Mouse (Mus musculus): ENCODE data around the gene Elovl6. TPM values are rescaled to one million over a fixed set of nuclear protein-coding genes. Genes with fewer than 3 reads are reported as not detected.

Gene Elovl6
- polyA plus RNA-seq, 1 experiment from 2014 or later: 39.9 TPM

- no peak overlapping the region for H3K4me3 ChIP-seq (ENCODE audit: low read depth, low read length)
- no peaks in the 10 kb centered on the region for H3K4me1 ChIP-seq (replicated peaks; ENCODE audit: control insufficient read depth, insufficient read depth, low read length)
- no peak overlapping the region for H3K9ac ChIP-seq (ENCODE audit: low read length)
- H3K27ac ChIP-seq (ENCODE audit: low read depth, low read length): no peak overlapping the region
- WGBS: 98% methylated on average over 5 of the region's 5 CpGs
- no peak for DNase-seq (ENCODE audit: low spot score)
- H3K9me3 ChIP-seq (ENCODE audit: control insufficient read depth, low read length): no peaks in the 10 kb centered on the region
- H3K36me3 ChIP-seq (ENCODE audit: control insufficient read depth, insufficient read depth, low read length): no peaks in the 10 kb centered on the region
- H3K27me3 ChIP-seq (ENCODE audit: control insufficient read depth, insufficient read depth, low read length): no peaks in the 10 kb centered on the region
- no peak for ATAC-seq (replicated peaks; ENCODE audit: low FRiP score)
- H3K4me2 ChIP-seq (ENCODE audit: low read depth, low read length, severe bottlenecking): no peak overlapping the region
Measured at GRCm38 (mm10) chr3:129622705-129623104, 90.5 kb downstream of the Elovl6 start.

- H3K9me3 ChIP-seq (ENCODE audit: control insufficient read depth, low read length): no peaks in the 10 kb centered on the region
- H3K9ac ChIP-seq (ENCODE audit: low read length): no peak overlapping the region
- WGBS: 95% methylated on average over 10 of the region's 10 CpGs
- no peak for DNase-seq (ENCODE audit: low spot score)
- no peak for ATAC-seq (replicated peaks; ENCODE audit: low FRiP score)
- H3K4me1 ChIP-seq (replicated peaks; ENCODE audit: control insufficient read depth, insufficient read depth, low read length): no peaks in the 10 kb centered on the region
- H3K36me3 ChIP-seq (ENCODE audit: control insufficient read depth, insufficient read depth, low read length): no peaks in the 10 kb centered on the region
- no peaks in the 10 kb centered on the region for H3K27me3 ChIP-seq (ENCODE audit: control insufficient read depth, insufficient read depth, low read length)
- H3K27ac ChIP-seq (ENCODE audit: low read depth, low read length): no peak overlapping the region
- H3K4me2 ChIP-seq (ENCODE audit: low read depth, low read length, severe bottlenecking): no peak overlapping the region
- H3K4me3 ChIP-seq (ENCODE audit: low read depth, low read length): no peak overlapping the region
Measured at GRCm38 (mm10) chr3:129624193-129624805, 92.1 kb downstream of the Elovl6 start.

GRCm38 (mm10) chr3:129627281-129627680, 95.1 kb downstream of the Elovl6 start:
- H3K9ac ChIP-seq (ENCODE audit: low read length): no peak overlapping the region
- no peak overlapping the region for H3K4me2 ChIP-seq (ENCODE audit: low read depth, low read length, severe bottlenecking)
- ATAC-seq (replicated peaks; ENCODE audit: low FRiP score) (no peak), DNase-seq (ENCODE audit: low spot score) (no peak)
- no peaks in the 10 kb centered on the region; the same call in 1 of the 2 replicates for H3K36me3 ChIP-seq (ENCODE audit: control insufficient read depth, insufficient read depth, low read length)
- no peak overlapping the region for H3K27ac ChIP-seq (ENCODE audit: low read depth, low read length)
- WGBS: 94% methylated on average over 4 of the region's 4 CpGs
- no peaks in the 10 kb centered on the region for H3K27me3 ChIP-seq (ENCODE audit: control insufficient read depth, insufficient read depth, low read length)
- no peaks in the 10 kb centered on the region for H3K4me1 ChIP-seq (replicated peaks; ENCODE audit: control insufficient read depth, insufficient read depth, low read length)
- H3K9me3 ChIP-seq (ENCODE audit: control insufficient read depth, low read length): no peaks in the 10 kb centered on the region
- no peak overlapping the region for H3K4me3 ChIP-seq (ENCODE audit: low read depth, low read length)

GRCm38 (mm10) chr3:129631018-129631417, 98.9 kb downstream of the Elovl6 start:
- Histone ChIP-seq H3K27ac (ENCODE audit: low read depth, low read length) (no peak overlapping the region), H3K9ac (ENCODE audit: low read length) (no peak overlapping the region), H3K4me3 (ENCODE audit: low read depth, low read length) (no peak overlapping the region), H3K9me3 (ENCODE audit: control insufficient read depth, low read length) (no peaks in the 10 kb centered on the region), H3K27me3 (ENCODE audit: control insufficient read depth, insufficient read depth, low read length) (no peaks in the 10 kb centered on the region), H3K4me1 (replicated peaks; ENCODE audit: control insufficient read depth, insufficient read depth, low read length) (no peaks in the 10 kb centered on the region), H3K4me2 (ENCODE audit: low read depth, low read length, severe bottlenecking) (no peak overlapping the region), H3K36me3 (ENCODE audit: control insufficient read depth, insufficient read depth, low read length) (no peaks in the 10 kb centered on the region; the same call in 1 of the 2 replicates)
- WGBS: 78% methylated on average over 1 of the region's 1 CpGs
- DNase-seq (ENCODE audit: low spot score) (no peak), ATAC-seq (replicated peaks; ENCODE audit: low FRiP score) (no peak)

- WGBS: 95% methylated on average over 5 of the region's 5 CpGs
- H3K4me1 ChIP-seq (replicated peaks; ENCODE audit: control insufficient read depth, insufficient read depth, low read length): no peaks in the 10 kb centered on the region
- H3K27me3 ChIP-seq (ENCODE audit: control insufficient read depth, insufficient read depth, low read length): no peaks in the 10 kb centered on the region
- H3K4me3 ChIP-seq (ENCODE audit: low read depth, low read length): no peak overlapping the region
- H3K9me3 ChIP-seq (ENCODE audit: control insufficient read depth, low read length): no peaks in the 10 kb centered on the region
- no peak overlapping the region for H3K9ac ChIP-seq (ENCODE audit: low read length)
- H3K4me2 ChIP-seq (ENCODE audit: low read depth, low read length, severe bottlenecking): no peak overlapping the region
- DNase-seq (ENCODE audit: low spot score) (no peak), ATAC-seq (replicated peaks; ENCODE audit: low FRiP score) (no peak)
- no peak overlapping the region for H3K27ac ChIP-seq (ENCODE audit: low read depth, low read length)
- no peaks in the 10 kb centered on the region; the same call in 1 of the 2 replicates for H3K36me3 ChIP-seq (ENCODE audit: control insufficient read depth, insufficient read depth, low read length)
Measured at GRCm38 (mm10) chr3:129631857-129632256, 99.7 kb downstream of the Elovl6 start.

- ATAC-seq (replicated peaks; ENCODE audit: low FRiP score): no peak
- H3K36me3 ChIP-seq (ENCODE audit: control insufficient read depth, insufficient read depth, low read length): no peaks in the 10 kb centered on the region; the same call in 1 of the 2 replicates
Measured at GRCm38 (mm10) chr3:129633518-129633917, 101.4 kb downstream of the Elovl6 start.

GRCm38 (mm10) chr3:129634260-129634901, 102.2 kb downstream of the Elovl6 start:
- no peak overlapping the region for H3K4me2 ChIP-seq (ENCODE audit: low read depth, low read length, severe bottlenecking)
- H3K27ac ChIP-seq (ENCODE audit: low read depth, low read length): no peak overlapping the region
- no peaks in the 10 kb centered on the region for H3K4me1 ChIP-seq (replicated peaks; ENCODE audit: control insufficient read depth, insufficient read depth, low read length)
- no peaks in the 10 kb centered on the region; the same call in 1 of the 2 replicates for H3K36me3 ChIP-seq (ENCODE audit: control insufficient read depth, insufficient read depth, low read length)
- 89% methylated on average over 11 of the region's 11 CpGs for WGBS
- no peaks in the 10 kb centered on the region for H3K27me3 ChIP-seq (ENCODE audit: control insufficient read depth, insufficient read depth, low read length)
- no peak for DNase-seq (ENCODE audit: low spot score)
- H3K9me3 ChIP-seq (ENCODE audit: control insufficient read depth, low read length): no peaks in the 10 kb centered on the region
- no peak overlapping the region for H3K9ac ChIP-seq (ENCODE audit: low read length)
- no peak; the same call in 1 of the 2 replicates for ATAC-seq (replicated peaks; ENCODE audit: low FRiP score)
- H3K4me3 ChIP-seq (ENCODE audit: low read depth, low read length): no peak overlapping the region

More at GRCm38 (mm10) chr3:129633518-129633917, 101.4 kb downstream of the Elovl6 start:
- H3K4me3 ChIP-seq (ENCODE audit: low read depth, low read length): no peak overlapping the region
- H3K9me3 ChIP-seq (ENCODE audit: control insufficient read depth, low read length): no peaks in the 10 kb centered on the region
- 76% methylated on average over 8 of the region's 8 CpGs for WGBS
- DNase-seq (ENCODE audit: low spot score): no peak
- no peak overlapping the region for H3K4me2 ChIP-seq (ENCODE audit: low read depth, low read length, severe bottlenecking)
- H3K4me1 ChIP-seq (replicated peaks; ENCODE audit: control insufficient read depth, insufficient read depth, low read length): no peaks in the 10 kb centered on the region
- H3K27me3 ChIP-seq (ENCODE audit: control insufficient read depth, insufficient read depth, low read length): no peaks in the 10 kb centered on the region
- H3K9ac ChIP-seq (ENCODE audit: low read length): no peak overlapping the region
- no peak overlapping the region for H3K27ac ChIP-seq (ENCODE audit: low read depth, low read length)

- Histone ChIP-seq H3K4me1 (replicated peaks; ENCODE audit: control insufficient read depth, insufficient read depth, low read length) (peaks cover 3% of the 10 kb centered on the region), H3K9me3 (ENCODE audit: control insufficient read depth, low read length) (no peaks in the 10 kb centered on the region), H3K4me3 (ENCODE audit: low read depth, low read length) (no peak overlapping the region), H3K4me2 (ENCODE audit: low read depth, low read length, severe bottlenecking) (no peak overlapping the region), H3K27ac (ENCODE audit: low read depth, low read length) (no peak overlapping the region), H3K27me3 (ENCODE audit: control insufficient read depth, insufficient read depth, low read length) (no peaks in the 10 kb centered on the region), H3K9ac (ENCODE audit: low read length) (no peak overlapping the region), H3K36me3 (ENCODE audit: control insufficient read depth, insufficient read depth, low read length) (no peaks in the 10 kb centered on the region; the same call in 1 of the 2 replicates)
- ATAC-seq (replicated peaks; ENCODE audit: low FRiP score): no peak
- 94% methylated on average over 6 of the region's 6 CpGs for WGBS
- no peak for DNase-seq (ENCODE audit: low spot score)
Measured at GRCm38 (mm10) chr3:129637446-129637845, 105.3 kb downstream of the Elovl6 start.

- ATAC-seq (replicated peaks; ENCODE audit: low FRiP score): no peak
- Histone ChIP-seq H3K27ac (ENCODE audit: low read depth, low read length) (no peak overlapping the region), H3K4me2 (ENCODE audit: low read depth, low read length, severe bottlenecking) (no peak overlapping the region), H3K4me3 (ENCODE audit: low read depth, low read length) (no peak overlapping the region), H3K9me3 (ENCODE audit: control insufficient read depth, low read length) (no peaks in the 10 kb centered on the region), H3K36me3 (ENCODE audit: control insufficient read depth, insufficient read depth, low read length) (no peaks in the 10 kb centered on the region), H3K9ac (ENCODE audit: low read length) (no peak overlapping the region), H3K4me1 (replicated peaks; ENCODE audit: control insufficient read depth, insufficient read depth, low read length) (peaks cover 3% of the 10 kb centered on the region), H3K27me3 (ENCODE audit: control insufficient read depth, insufficient read depth, low read length) (no peaks in the 10 kb centered on the region)
- DNase-seq (ENCODE audit: low spot score): no peak
- 83% methylated on average over 5 of the region's 5 CpGs for WGBS
Measured at GRCm38 (mm10) chr3:129639701-129640100, 107.5 kb downstream of the Elovl6 start.

All from forebrain, embryonic 11.5 days (tissue).